Mouse (Mus musculus): ENCODE results near the gene BC030867.

DNA sequence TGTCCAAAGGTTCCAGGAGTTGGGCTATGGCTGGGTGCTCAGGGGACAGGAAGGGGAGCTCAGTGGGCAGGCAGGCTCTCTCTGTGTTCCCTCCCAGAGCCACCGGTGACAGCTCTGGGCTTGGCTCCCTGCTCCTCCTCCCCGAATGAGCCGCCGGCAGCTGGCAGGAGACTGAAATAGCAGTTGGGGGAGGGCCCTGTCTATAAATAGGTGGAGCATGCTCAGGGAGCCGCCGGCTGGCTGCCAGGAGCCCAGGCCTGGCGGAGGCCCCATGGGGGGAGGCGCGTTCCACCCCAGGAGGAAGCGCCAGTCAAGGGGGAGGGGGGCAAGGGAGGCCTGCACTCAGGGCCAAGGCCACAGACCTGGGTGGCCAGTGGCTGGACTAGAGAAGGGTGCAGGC, 29.9 kb upstream of the BC030867 start:
- no peak for TF ChIP-seq POLR2A (IDR thresholded peaks at IDR 0.05; ENCODE audit: borderline replicate concordance, low read depth, low read length)
- TF ChIP-seq CTCF (IDR thresholded peaks at IDR 0.05; ENCODE audit: low read depth, low read length) = no peak

Measured in bone marrow macrophage, adult 2 months (primary cell).